Mouse (Mus musculus) embryonic fibroblast, embryonic 13.5 days (primary cell): ENCODE data around the gene Tbc1d1.

ENCODE experiments used
- CTCF ChIP-seq: IDR thresholded peaks from 2 replicates; pipeline ENCODE4 v1.5.1; 2011; ENCODE audit warnings: mild to moderate bottlenecking, control low read depth, low read length, moderate library complexity, borderline replicate concordance; ENCODE audit not compliant: insufficient read depth
- POLR2A ChIP-seq: IDR thresholded peaks from 2 replicates; pipeline ENCODE4 v1.6.1; 2011; ENCODE audit warnings: low read depth, mild to moderate bottlenecking, control low read depth, low read length, moderate library complexity

- no peak for TF ChIP-seq POLR2A
- no peak for TF ChIP-seq CTCF
These were observed 224.7 kb downstream of the Tbc1d1 start for GRCm38 (mm10) chr5:64380698-64381375.
